Mouse (Mus musculus) urinary bladder, adult 2 months (tissue): Measurements from ENCODE around the gene Actr2. TPM values are rescaled to one million over a fixed set of nuclear protein-coding genes. Genes with fewer than 3 reads are reported as not detected.

Experiments
- DNase-seq: peaks from one replicate; pipeline ENCODE4 v3.0.0; 2022; ENCODE audit warnings: low spot score
- polyA plus RNA-seq: library from polyadenylated mRNA; depleted of rRNA; stranded (reverse); fragments of >200 nt; gene quantifications from 2 replicates; pipeline ENCODE4 v1.2.3, GENCODE M21; 2012; rRNA removed

The Actr2 gene
- polyA plus RNA-seq, 1 experiment: 95.0 TPM

- DNase-seq: no peak
Measured at GRCm38 (mm10) chr11:20013366-20013765, 99.3 kb downstream of the Actr2 start.

Other genes starting within 250 kb of the Actr2 start
- gene Spred2, start 188.5 kb downstream of the Actr2 start, polyA plus RNA-seq: 23.2 and 31.7 TPM in 2 replicates
- gene Rab1a, start 88.5 kb upstream of the Actr2 start, polyA plus RNA-seq: 195 and 199 TPM in 2 replicates
- gene Cep68, start 136.5 kb upstream of the Actr2 start, polyA plus RNA-seq: 12.6 and 14.1 TPM in 2 replicates
- gene Slc1a4, start 219.8 kb upstream of the Actr2 start, polyA plus RNA-seq: 2.9 and 4.5 TPM in 2 replicates